Mouse (Mus musculus) ovary, postnatal 14 days (tissue): Measurements from ENCODE around the gene Krt82.

Experiments
- DNase-seq: peaks from one replicate; pipeline ENCODE4 v3.0.0; 2022; ENCODE audit warnings: low spot score

Krt82 gene

GRCm38 (mm10) chr15:101550567-101550966 lies at the start of gene Krt82:
TSS of gene Krt82 (minus strand) at chr15:101550667.
- DNase-seq, result no peak

DNA sequence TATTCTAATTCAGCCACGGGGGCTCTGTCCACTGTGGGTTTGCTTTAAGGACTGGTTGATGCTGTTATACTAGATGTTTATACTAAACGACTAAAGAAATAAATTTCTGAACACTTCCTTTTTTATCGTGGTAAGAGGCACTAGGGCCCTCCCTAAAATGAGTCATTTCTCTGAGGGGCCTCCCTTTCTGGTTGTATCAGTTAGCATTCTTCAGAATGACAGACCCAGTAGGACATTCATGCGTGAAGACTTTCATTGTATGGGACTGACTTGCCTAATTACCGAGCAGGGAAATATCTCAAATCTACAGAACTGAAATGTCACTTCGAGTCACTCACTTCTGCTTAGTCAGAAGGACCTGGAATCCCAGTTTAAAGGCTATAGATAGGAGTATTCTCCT lies 48.7 kb upstream of the Krt82 start:
- DNase-seq, result no peak

DNA sequence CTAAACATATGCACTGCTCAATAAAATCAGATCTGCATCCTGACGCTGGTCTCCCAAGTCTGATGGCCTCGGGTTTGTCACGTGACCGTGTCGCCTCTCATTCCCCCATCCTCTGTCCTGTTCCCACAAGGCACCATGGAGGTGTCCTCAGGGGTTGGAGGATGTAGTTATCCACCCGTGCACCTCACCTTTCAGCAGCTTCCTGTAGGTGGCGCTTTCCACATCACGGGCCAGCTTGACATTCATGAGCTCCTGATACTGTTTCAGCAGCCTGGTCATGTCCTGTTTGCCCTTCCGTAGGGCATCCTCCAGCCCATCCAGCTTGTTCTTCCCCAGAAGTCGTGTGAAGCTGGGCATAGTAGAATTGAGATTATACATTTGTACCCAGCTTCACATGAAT lies 37.7 kb upstream of the Krt82 start:
- no peak for DNase-seq

- DNase-seq, result no peak
Observed at GRCm38 (mm10) chr15:101584456-101584855, 34.0 kb upstream of the Krt82 start.

DNA sequence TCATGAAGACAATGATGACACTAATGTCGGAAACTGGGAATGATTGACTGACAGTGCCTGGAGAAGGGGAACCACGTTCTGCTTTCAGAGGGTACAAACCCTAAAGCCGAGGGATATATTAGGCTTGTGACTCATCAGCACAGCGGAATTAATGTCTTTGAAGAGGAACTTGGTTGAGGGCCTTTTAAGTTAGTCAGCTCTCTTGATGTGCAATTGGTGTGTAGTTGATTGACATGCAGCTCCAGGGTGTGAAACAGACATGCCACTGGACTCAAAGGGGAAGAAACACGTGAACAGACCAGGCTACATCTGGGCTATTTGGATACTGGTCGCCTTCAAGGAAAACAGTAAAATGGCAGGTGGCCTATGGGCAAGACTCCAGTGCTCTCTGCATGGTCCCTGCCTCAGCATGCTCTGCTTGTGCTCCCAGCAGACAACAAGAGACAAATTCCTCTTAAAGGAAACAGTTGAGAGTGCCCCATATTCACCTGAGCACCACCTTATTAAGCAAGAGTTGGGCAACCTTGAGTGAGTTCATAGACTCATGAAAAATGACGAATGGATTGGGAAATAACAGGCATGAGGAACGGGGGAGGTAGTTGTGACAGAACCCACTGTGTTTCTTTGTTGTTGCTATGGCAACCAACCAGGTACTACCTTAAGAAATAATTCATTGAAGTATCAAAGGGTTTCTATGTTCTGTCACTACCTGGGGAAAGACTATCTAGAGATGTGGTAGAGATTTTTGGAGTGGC lies 32.9 kb upstream of the Krt82 start:
- no peak for DNase-seq

GRCm38 (mm10) chr15:101581701-101582100 lies 31.2 kb upstream of the Krt82 start:
- no peak for DNase-seq

DNA sequence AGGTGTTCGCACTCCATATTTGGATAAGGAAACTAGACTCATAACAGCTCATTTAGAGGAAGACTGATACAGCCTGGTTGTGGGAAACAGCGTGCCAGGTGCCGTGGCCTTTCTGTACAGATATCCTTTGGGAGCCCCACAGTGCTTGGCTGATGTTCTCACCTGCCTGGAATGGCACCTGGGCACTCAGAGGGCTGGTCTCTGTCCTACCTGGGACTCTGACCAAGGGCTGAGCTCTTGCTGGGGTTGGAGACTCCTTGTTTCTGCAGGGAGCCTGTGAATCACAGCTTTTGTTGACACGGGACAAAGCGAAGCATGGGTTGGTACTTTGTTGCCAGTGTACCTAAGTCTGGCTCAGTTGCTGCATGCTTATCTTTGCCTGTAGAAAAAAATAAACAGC lies 25.0 kb upstream of the Krt82 start:
- no peak for DNase-seq

- no peak for DNase-seq
Observed at GRCm38 (mm10) chr15:101573796-101574345, 23.4 kb upstream of the Krt82 start, which contains the start of gene Krt75. TSS of gene Krt75 (minus strand) at chr15:101573904.

GRCm38 (mm10) chr15:101567780-101568179 lies 17.3 kb upstream of the Krt82 start:
- DNase-seq, result peak; percentile 9

DNA sequence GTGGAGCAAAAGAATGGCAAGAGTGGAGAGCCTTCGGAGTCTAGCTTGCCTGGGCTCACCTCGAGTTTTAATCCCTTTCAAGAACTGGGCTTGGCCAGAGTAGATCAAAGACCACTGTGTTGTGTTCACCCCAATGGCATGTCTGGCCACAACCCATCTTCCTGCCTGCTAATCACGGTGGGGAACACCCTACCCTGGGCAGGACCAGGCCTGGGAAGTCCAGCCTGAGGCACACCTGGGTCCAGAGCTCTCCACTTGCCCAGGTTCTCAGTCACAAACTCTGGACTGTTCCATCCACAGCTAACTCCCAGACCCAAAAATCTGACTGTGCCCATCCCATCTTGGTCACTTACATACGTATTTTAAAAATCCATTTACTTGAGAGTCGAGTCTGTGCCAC lies 12.4 kb upstream of the Krt82 start, which contains the start of gene Krt90:
Krt90 (minus strand) TSS at position 101 of the 400 bp plus-strand sequence.
- DNase-seq, result no peak

DNA sequence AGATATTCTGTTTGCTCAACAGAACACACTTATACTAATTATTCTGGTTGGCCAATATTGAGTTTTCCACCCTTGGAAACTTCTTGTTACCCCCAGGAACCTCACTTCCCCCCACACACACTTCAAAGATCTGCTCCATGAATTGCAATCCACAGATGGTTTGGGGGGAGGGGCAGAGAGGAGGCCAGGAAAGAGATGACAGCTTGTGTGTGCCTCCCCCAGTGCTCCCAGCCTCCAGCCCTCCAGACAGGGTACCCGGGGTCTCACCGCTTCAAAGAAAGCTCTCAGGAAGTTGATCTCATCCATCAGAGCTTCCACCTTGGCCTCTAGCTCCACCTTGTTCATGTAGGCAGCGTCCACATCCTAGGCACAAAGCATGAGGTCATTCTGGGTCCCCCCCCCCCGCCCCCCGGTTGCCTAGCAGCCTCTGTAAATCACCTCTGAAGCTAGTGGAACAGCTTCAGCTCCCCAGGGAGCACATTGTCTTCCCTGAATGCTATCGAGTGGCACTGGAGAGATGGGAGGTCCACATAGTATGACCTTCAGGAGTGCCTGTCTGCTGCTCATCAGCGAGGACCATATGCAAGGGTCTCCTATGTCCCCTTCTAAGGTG lies 7.7 kb upstream of the Krt82 start:
- DNase-seq, result no peak

DNA sequence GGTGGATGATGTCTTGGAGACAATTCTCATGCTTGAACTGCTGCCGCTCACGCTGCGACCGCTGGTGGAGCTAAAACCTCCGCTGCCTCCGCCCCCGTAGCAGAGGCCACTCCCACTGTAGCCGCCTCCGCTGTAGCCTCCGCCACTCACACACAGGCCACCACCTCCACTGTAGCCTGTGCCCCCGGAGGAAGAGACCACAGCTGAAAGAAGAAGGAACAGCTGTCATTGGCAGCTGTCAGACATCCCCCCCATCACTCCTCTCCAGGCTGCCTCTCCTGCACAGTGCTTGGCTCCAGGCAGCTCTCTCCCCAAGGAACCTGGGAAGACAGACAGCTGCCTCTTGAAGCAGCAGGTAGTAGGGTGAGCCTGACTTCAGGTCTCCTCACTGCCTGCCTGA lies 2.7 kb upstream of the Krt82 start:
- DNase-seq, result no peak

DNA sequence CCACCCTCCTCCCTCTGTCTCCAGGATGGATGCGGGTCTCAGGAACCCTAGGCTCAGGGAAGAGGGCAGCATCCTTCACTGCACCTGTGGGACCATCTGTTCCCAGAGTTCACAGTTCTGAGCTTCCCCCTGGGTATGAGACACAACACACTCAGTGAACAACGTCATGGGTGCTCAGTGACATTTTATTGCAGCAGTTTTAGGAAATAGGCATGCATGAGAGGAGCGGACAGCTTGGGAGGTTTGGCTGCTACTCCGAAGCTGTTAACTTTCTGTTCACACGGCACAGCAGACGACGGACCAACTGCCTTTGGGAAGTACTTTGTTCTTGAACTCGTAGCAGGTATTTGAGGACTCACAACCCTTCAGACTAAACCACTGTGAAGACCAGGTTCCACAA lies 1.7 kb upstream of the Krt82 start:
- DNase-seq, result no peak

DNA sequence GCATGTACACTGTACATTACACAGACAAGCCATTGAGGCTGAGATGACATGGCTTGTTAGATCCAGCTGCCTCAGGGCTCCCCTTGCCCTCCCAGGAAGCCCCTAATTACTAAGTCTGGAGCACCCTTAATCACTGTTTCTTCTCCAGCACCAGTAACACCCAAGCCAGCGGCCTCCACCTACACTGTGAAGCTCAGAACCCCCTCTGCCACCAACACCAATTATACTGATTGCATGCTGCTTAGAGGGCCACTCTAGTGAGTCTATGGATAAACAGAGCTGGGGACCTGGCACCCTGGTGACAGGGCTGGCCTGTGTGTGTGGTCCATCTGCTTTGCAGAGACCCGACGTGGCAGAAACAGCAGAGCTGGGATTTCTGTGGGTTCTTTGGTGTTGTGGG lies 6.0 kb downstream of the Krt82 start:
- DNase-seq, result no peak

DNA sequence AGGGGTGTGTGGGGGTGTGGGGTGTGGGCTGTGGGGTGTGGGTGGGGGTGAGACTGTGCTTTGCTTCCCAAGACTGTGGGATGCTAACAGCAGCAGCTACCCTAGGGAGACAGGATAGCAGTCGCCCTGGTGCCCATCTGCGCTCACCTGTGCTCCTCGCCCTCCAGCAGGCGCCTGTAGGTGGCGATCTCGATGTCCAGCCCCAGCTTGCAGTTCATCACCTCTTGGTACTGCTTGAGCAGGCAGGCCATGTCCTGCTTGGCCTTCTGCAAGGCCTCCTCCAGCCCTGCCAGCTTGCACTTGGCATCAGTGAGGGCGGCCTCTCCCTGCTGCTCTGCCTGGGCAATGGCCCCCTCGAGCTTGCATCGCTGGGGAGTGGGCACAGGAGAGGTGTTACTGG lies 7.9 kb downstream of the Krt82 start:
- no peak for DNase-seq

DNA sequence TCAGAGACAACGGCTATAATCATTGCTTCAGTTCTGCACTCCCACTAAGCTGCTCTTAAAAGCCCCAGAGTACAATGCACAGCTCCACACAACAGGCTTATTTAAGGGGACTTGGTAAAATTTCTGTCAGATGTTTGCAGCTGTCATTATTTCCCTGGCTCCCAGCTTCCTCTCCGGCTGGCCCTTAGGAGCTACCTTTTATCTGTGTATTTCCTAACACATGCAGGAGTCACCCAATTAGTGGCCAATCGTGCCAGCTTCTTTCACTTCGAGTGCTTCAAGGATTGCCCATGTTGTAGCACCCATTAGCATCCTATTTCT lies 11.9 kb downstream of the Krt82 start:
- no peak for DNase-seq

GRCm38 (mm10) chr15:101537864-101538579 lies 12.4 kb downstream of the Krt82 start:
- DNase-seq, result no peak

- no peak for DNase-seq
Observed at GRCm38 (mm10) chr15:101536054-101536850, 14.2 kb downstream of the Krt82 start.

DNA sequence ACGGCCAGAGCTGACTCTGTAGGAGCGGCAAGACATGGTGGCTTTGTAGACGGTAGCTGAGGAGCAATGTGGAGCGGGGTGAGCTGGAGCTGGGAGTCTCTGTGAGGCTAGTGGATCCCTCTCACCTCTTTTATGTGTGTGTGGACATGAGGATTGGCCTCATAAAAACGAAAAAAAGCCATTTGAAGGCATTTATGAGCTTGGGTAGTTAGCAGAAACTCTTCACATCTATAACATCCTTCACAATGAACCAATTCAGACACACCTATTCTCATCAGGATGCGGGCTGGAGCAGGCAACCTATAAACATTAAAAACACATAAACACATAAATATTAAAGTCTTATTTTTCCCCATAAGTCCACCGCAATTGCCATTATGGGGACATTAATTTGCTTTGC lies 17.7 kb downstream of the Krt82 start, which contains the start of gene Krt84:
Krt84 (minus strand) TSS at position 101 of the 400 bp plus-strand sequence.
- DNase-seq, result no peak

- DNase-seq, result no peak
Observed at GRCm38 (mm10) chr15:101522556-101523232, 27.8 kb downstream of the Krt82 start.

DNA sequence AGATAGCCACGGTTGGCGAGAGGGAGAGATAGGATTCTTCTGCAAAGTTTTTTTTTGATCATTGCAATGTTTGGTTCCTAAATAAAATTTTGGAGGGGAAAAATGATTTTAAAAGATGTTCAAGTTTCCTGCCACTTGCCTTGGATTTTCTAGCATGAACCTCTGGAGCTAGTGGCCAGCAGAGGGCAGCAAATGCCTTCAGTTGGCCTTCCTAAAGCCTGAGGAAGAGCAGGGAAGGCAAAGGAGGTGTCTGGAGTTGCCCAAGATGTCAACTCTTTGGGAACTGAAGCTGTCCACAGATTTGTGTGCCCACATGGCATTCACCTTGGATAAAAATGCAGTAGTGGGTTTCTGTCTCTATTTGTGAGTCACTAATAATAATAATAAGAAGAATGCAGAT lies 30.7 kb downstream of the Krt82 start:
- DNase-seq, result peak; percentile 68
